Mouse (Mus musculus): ENCODE results near the gene Bard1. TPM values are rescaled to one million over a fixed set of nuclear protein-coding genes. Genes with fewer than 3 reads are reported as not detected.

Gene Bard1
- polyA plus RNA-seq, 1 experiment from 2014 or later, result 0.74 TPM

GRCm38 (mm10) chr1:71099945-71100515, 2.9 kb downstream of the Bard1 start:
- no peaks in the 10 kb centered on the region for H3K9me3 ChIP-seq (ENCODE audit: control insufficient read depth, low read length)
- ATAC-seq (ENCODE audit: low FRiP score, low TSS enrichment) (no peak), DNase-seq (ENCODE audit: low spot score) (no peak)
- H3K4me1 ChIP-seq (replicated peaks; ENCODE audit: control insufficient read depth, insufficient read depth), result no peaks in the 10 kb centered on the region
- 36% methylated on average over 3 of the region's 3 CpGs for WGBS
- no peak overlapping the region for H3K9ac ChIP-seq (ENCODE audit: low read length)
- no peak overlapping the region for H3K4me2 ChIP-seq (replicated peaks; ENCODE audit: low read depth)
- no peaks in the 10 kb centered on the region for H3K36me3 ChIP-seq (ENCODE audit: control insufficient read depth, insufficient read depth, low read length)
- H3K27ac ChIP-seq (replicated peaks), result no peak overlapping the region
- no peak for TF ChIP-seq CTCF (IDR thresholded peaks at IDR 0.05; ENCODE audit: low read depth)
- no peak for TF ChIP-seq EP300 (optimal IDR thresholded peaks at IDR 0.05)
- H3K27me3 ChIP-seq (ENCODE audit: control insufficient read depth, insufficient read depth, low read length), result no peaks in the 10 kb centered on the region
- H3K4me3 ChIP-seq (ENCODE audit: low read depth, low read length), result no peak overlapping the region

- no peak overlapping the region for H3K4me2 ChIP-seq (replicated peaks; ENCODE audit: low read depth)
- no peaks in the 10 kb centered on the region for H3K27me3 ChIP-seq (ENCODE audit: control insufficient read depth, insufficient read depth, low read length)
- no peaks in the 10 kb centered on the region for H3K36me3 ChIP-seq (ENCODE audit: control insufficient read depth, insufficient read depth, low read length)
- DNase-seq (ENCODE audit: low spot score) (no peak), ATAC-seq (ENCODE audit: low FRiP score, low TSS enrichment) (no peak)
- no peak overlapping the region for H3K27ac ChIP-seq (replicated peaks)
- 96% methylated on average over 1 of the region's 1 CpGs for WGBS
- no peak overlapping the region for H3K4me3 ChIP-seq (ENCODE audit: low read depth, low read length)
- no peak overlapping the region for H3K9ac ChIP-seq (ENCODE audit: low read length)
- TF ChIP-seq EP300 (optimal IDR thresholded peaks at IDR 0.05), result no peak
- TF ChIP-seq CTCF (IDR thresholded peaks at IDR 0.05; ENCODE audit: low read depth), result no peak
- no peaks in the 10 kb centered on the region for H3K9me3 ChIP-seq (ENCODE audit: control insufficient read depth, low read length)
- no peaks in the 10 kb centered on the region for H3K4me1 ChIP-seq (replicated peaks; ENCODE audit: control insufficient read depth, insufficient read depth)
Measured at GRCm38 (mm10) chr1:71096031-71096430, 6.9 kb downstream of the Bard1 start.

DNA sequence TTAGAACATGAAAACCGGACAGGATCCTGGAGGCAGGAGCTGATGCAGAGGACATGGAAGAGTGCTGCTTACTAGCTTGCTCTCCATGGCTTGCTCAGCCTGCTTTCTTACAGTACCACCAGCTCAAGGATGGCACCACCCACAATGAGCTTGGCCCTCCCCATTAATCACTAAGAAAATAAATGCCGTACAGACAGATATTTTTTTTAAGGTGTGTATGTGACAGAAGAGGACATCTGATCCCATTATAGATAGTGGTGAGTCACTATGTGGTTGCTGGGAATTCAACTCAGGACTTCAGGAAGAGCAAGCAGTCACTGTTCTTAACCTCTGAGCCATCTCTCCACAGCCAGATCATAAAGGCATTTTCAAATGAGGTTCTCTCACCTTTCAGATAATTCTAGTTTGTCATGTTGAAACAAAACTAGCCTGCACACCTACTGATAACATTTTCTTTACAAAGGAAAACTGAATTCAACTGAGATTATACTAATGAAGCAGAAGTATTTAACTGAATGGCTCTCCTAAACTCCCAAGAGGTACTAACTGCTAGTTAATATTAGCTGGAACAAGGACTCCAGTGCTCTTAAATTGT, 7.6 kb downstream of the Bard1 start:
- Histone ChIP-seq H3K27me3 (ENCODE audit: control insufficient read depth, insufficient read depth, low read length) (no peaks in the 10 kb centered on the region), H3K9me3 (ENCODE audit: control insufficient read depth, low read length) (no peaks in the 10 kb centered on the region), H3K4me2 (replicated peaks; ENCODE audit: low read depth) (no peak overlapping the region), H3K36me3 (ENCODE audit: control insufficient read depth, insufficient read depth, low read length) (no peaks in the 10 kb centered on the region), H3K9ac (ENCODE audit: low read length) (no peak overlapping the region), H3K27ac (replicated peaks) (no peak overlapping the region), H3K4me1 (replicated peaks; ENCODE audit: control insufficient read depth, insufficient read depth) (no peaks in the 10 kb centered on the region), H3K4me3 (ENCODE audit: low read depth, low read length) (no peak overlapping the region)
- TF ChIP-seq CTCF (IDR thresholded peaks at IDR 0.05; ENCODE audit: low read depth) (no peak), EP300 (optimal IDR thresholded peaks at IDR 0.05) (no peak)
- ATAC-seq (ENCODE audit: low FRiP score, low TSS enrichment), result no peak
- no peak for DNase-seq (ENCODE audit: low spot score)
- 83% methylated on average over 2 of the region's 2 CpGs for WGBS

DNA sequence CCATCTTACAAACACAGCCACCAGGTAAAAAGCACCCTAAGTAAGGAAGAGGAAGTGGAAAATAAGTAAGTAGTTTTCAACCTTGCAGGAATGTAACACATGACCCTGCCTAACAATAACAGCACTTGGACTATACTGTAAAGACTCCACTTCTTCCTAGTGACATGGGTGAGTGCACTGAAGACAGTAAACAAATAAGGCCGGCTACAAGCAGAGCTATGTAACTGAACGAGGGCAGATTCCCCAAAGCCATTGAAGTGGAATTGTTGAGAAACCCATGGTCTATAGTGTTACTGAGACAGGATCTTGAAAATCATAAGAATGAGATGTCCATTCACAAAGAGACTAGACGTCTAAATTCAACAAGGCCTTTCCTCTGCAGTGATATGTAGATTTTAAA, 27.3 kb downstream of the Bard1 start:
- WGBS, result 65% methylated on average over 3 of the region's 3 CpGs
- ATAC-seq (ENCODE audit: low FRiP score, low TSS enrichment), result no peak
- no peak overlapping the region for H3K4me3 ChIP-seq (ENCODE audit: low read depth, low read length)

GRCm38 (mm10) chr1:71070771-71071170, 32.2 kb downstream of the Bard1 start:
- Histone ChIP-seq H3K4me3 (ENCODE audit: low read depth, low read length) (no peak overlapping the region), H3K36me3 (ENCODE audit: control insufficient read depth, insufficient read depth, low read length) (no peaks in the 10 kb centered on the region), H3K9me3 (ENCODE audit: control insufficient read depth, low read length) (no peaks in the 10 kb centered on the region), H3K27me3 (ENCODE audit: control insufficient read depth, insufficient read depth, low read length) (no peaks in the 10 kb centered on the region), H3K27ac (replicated peaks) (no peak overlapping the region), H3K4me1 (replicated peaks; ENCODE audit: control insufficient read depth, insufficient read depth) (no peaks in the 10 kb centered on the region), H3K4me2 (replicated peaks; ENCODE audit: low read depth) (no peak overlapping the region), H3K9ac (ENCODE audit: low read length) (no peak overlapping the region)
- DNase-seq (ENCODE audit: low spot score) (no peak), ATAC-seq (ENCODE audit: low FRiP score, low TSS enrichment) (no peak)
- TF ChIP-seq CTCF (IDR thresholded peaks at IDR 0.05; ENCODE audit: low read depth) (no peak), EP300 (optimal IDR thresholded peaks at IDR 0.05) (no peak)

More for the DNA sequence above, 27.3 kb downstream of the Bard1 start:
- H3K27me3 ChIP-seq (ENCODE audit: control insufficient read depth, insufficient read depth, low read length), result no peaks in the 10 kb centered on the region
- no peaks in the 10 kb centered on the region for H3K9me3 ChIP-seq (ENCODE audit: control insufficient read depth, low read length)
- no peaks in the 10 kb centered on the region for H3K4me1 ChIP-seq (replicated peaks; ENCODE audit: control insufficient read depth, insufficient read depth)
- H3K9ac ChIP-seq (ENCODE audit: low read length), result no peak overlapping the region
- no peak overlapping the region for H3K4me2 ChIP-seq (replicated peaks; ENCODE audit: low read depth)
- no peak overlapping the region for H3K27ac ChIP-seq (replicated peaks)
- no peak for DNase-seq (ENCODE audit: low spot score)
- no peaks in the 10 kb centered on the region for H3K36me3 ChIP-seq (ENCODE audit: control insufficient read depth, insufficient read depth, low read length)
- no peak for TF ChIP-seq CTCF (IDR thresholded peaks at IDR 0.05; ENCODE audit: low read depth)
- TF ChIP-seq EP300 (optimal IDR thresholded peaks at IDR 0.05), result no peak

DNA sequence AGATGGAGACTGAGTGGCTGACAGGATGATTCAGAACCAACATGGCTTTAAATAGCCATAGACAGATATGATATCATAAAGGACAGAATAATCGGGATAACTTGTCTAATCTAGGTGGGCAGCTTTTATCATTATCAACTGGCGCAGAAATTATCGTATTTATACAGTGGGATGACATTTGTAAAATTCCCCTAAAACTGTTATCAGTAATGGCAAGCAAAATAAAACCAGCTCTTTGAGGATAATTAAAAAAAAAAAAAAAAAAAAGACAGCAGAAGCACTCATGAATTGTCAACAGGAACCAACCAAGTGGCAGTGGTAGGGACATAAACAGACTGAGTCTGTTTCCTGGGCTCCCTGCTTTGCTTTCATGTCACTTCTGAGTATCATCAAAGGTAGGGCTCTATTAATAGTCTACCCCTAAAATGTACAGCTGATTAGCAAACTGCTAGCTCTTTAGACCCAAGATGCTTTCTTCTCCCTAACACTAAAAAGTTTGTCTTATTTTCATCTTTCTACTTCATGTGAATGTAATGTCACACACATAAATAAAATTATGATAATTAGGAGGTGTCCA, 34.1 kb downstream of the Bard1 start:
- Histone ChIP-seq H3K27ac (replicated peaks) (no peak overlapping the region), H3K36me3 (ENCODE audit: control insufficient read depth, insufficient read depth, low read length) (no peaks in the 10 kb centered on the region), H3K9ac (ENCODE audit: low read length) (no peak overlapping the region), H3K4me1 (replicated peaks; ENCODE audit: control insufficient read depth, insufficient read depth) (no peaks in the 10 kb centered on the region), H3K4me3 (ENCODE audit: low read depth, low read length) (no peak overlapping the region), H3K27me3 (ENCODE audit: control insufficient read depth, insufficient read depth, low read length) (no peaks in the 10 kb centered on the region), H3K9me3 (ENCODE audit: control insufficient read depth, low read length) (no peaks in the 10 kb centered on the region), H3K4me2 (replicated peaks; ENCODE audit: low read depth) (no peak overlapping the region)
- WGBS, result 96% methylated on average over 3 of the region's 3 CpGs
- DNase-seq (ENCODE audit: low spot score) (no peak), ATAC-seq (ENCODE audit: low FRiP score, low TSS enrichment) (no peak)
- TF ChIP-seq CTCF (IDR thresholded peaks at IDR 0.05; ENCODE audit: low read depth) (no peak), EP300 (optimal IDR thresholded peaks at IDR 0.05) (no peak)

All from stomach, postnatal 0 days (tissue).